Mouse (Mus musculus): ENCODE data around the gene Pef1. TPM values are rescaled to one million over a fixed set of nuclear protein-coding genes. Genes with fewer than 3 reads are reported as not detected.

Pef1 gene
- total RNA-seq, 2 experiments from 2014 or later = 65.6 to 81.3 TPM

- H3K4me3 ChIP-seq = no peak overlapping the region
- TF ChIP-seq CTCF (IDR thresholded peaks at IDR 0.05) = no peak
- intact Hi-C loops (cut with DNase I) = no loop called here
- DNase-seq (ENCODE audit: extremely low spot score in 1 of 2, low spot score in 2 of 2) = peak in 1 of 2 experiments; percentile 36
- H3K27ac ChIP-seq = no peak overlapping the region
These were observed 27.4 kb upstream of the Pef1 start for GRCm38 (mm10) chr4:130074761-130075515.

GRCm38 (mm10) chr4:130076856-130077255 is 25.5 kb upstream of the Pef1 start:
- DNase-seq (ENCODE audit: extremely low spot score in 1 of 2, low spot score in 2 of 2) = no peak
- H3K4me3 ChIP-seq = no peak overlapping the region
- no peak for TF ChIP-seq CTCF (IDR thresholded peaks at IDR 0.05)
- no peak overlapping the region for H3K27ac ChIP-seq
- intact Hi-C loops (cut with DNase I) = no loop called here

GRCm38 (mm10) chr4:130078816-130079485 is 23.4 kb upstream of the Pef1 start:
- peak in 1 of 2 experiments; percentile 46 for DNase-seq (ENCODE audit: extremely low spot score in 1 of 2, low spot score in 2 of 2)
- intact Hi-C loops (cut with DNase I) = no loop called here
- peak overlapping the region; percentile 40; the same call in 1 of the 2 replicates for H3K27ac ChIP-seq
- TF ChIP-seq CTCF (IDR thresholded peaks at IDR 0.05) = no peak
- H3K4me3 ChIP-seq = no peak overlapping the region

- TF ChIP-seq CTCF (IDR thresholded peaks at IDR 0.05) = no peak
These were observed 22.8 kb upstream of the Pef1 start for GRCm38 (mm10) chr4:130079521-130079920.

GRCm38 (mm10) chr4:130081345-130082190 is 20.8 kb upstream of the Pef1 start:
- DNase-seq (ENCODE audit: extremely low spot score in 1 of 2, low spot score in 2 of 2) = peak; percentile 64 to 70
- H3K27ac ChIP-seq = 0 out of 2 replicates have a peak overlapping the region, but pooled peaks have one; percentile 13
- no peak overlapping the region for H3K4me3 ChIP-seq
- TF ChIP-seq CTCF (IDR thresholded peaks at IDR 0.05) = no peak; the same call in 1 of the 2 replicates
- intact Hi-C loops (cut with DNase I) = loop anchor here (10.0 kb wide), 1 partner anchor 297 kb away; no protein-coding TSS in a partner anchor

More at GRCm38 (mm10) chr4:130079521-130079920, 22.8 kb upstream of the Pef1 start:
- no peak for DNase-seq (ENCODE audit: extremely low spot score in 1 of 2, low spot score in 2 of 2)
- Histone ChIP-seq H3K4me3 (no peak overlapping the region), H3K27ac (no peak overlapping the region)
- intact Hi-C loops (cut with DNase I) = no loop called here

GRCm38 (mm10) chr4:130082211-130082610 is 20.1 kb upstream of the Pef1 start:
- no peak overlapping the region for H3K4me3 ChIP-seq
- intact Hi-C loops (cut with DNase I) = loop anchor here (10.0 kb wide), 1 partner anchor 297 kb away; no protein-coding TSS in a partner anchor
- no peak for DNase-seq (ENCODE audit: extremely low spot score in 1 of 2, low spot score in 2 of 2)
- no peak for TF ChIP-seq CTCF (IDR thresholded peaks at IDR 0.05)
- H3K27ac ChIP-seq = 0 out of 2 replicates have a peak overlapping the region, but pooled peaks have one; percentile 13

GRCm38 (mm10) chr4:130084331-130084945 is 17.9 kb upstream of the Pef1 start:
- peak in 1 of 2 experiments; percentile 31 for DNase-seq (ENCODE audit: extremely low spot score in 1 of 2, low spot score in 2 of 2)
- no peak for TF ChIP-seq CTCF (IDR thresholded peaks at IDR 0.05)
- intact Hi-C loops (cut with DNase I) = loop anchor here (10.0 kb wide), 1 partner anchor 300 kb away; no protein-coding TSS in a partner anchor
- Histone ChIP-seq H3K27ac (peak overlapping the region; percentile 15; the same call in 1 of the 2 replicates), H3K4me3 (no peak overlapping the region)

GRCm38 (mm10) chr4:130085246-130085820 is 17.0 kb upstream of the Pef1 start:
- no peak overlapping the region for H3K4me3 ChIP-seq
- no peak overlapping the region for H3K27ac ChIP-seq
- DNase-seq (ENCODE audit: extremely low spot score in 1 of 2, low spot score in 2 of 2) = no peak
- TF ChIP-seq CTCF (IDR thresholded peaks at IDR 0.05) = no peak
- intact Hi-C loops (cut with DNase I) = loop anchor here (5.0 to 10.0 kb wide), 2 partner anchors 301 to 383 kb away; no protein-coding TSS in a partner anchor

- peak; percentile 100 for TF ChIP-seq CTCF (IDR thresholded peaks at IDR 0.05)
- DNase-seq (ENCODE audit: extremely low spot score in 1 of 2, low spot score in 2 of 2) = peak; percentile 89 to 97
- Histone ChIP-seq H3K27ac (no peak overlapping the region), H3K4me3 (no peak overlapping the region)
- intact Hi-C loops (cut with DNase I) = loop anchor here (1.0 to 10.0 kb wide), 4 partner anchors 51 to 385 kb away; no protein-coding TSS in a partner anchor
These were observed 15.1 kb upstream of the Pef1 start for GRCm38 (mm10) chr4:130087293-130087692.

GRCm38 (mm10) chr4:130095137-130095536 is 7.2 kb upstream of the Pef1 start:
- intact Hi-C loops (cut with DNase I) = no loop called here
- TF ChIP-seq CTCF (IDR thresholded peaks at IDR 0.05) = no peak
- H3K27ac ChIP-seq = no peak overlapping the region
- no peak for DNase-seq (ENCODE audit: extremely low spot score in 1 of 2, low spot score in 2 of 2)
- no peak overlapping the region for H3K4me3 ChIP-seq
